Mouse (Mus musculus) small intestine, adult 2 months (tissue): ENCODE results near the gene Stk40. TPM values are rescaled to one million over a fixed set of nuclear protein-coding genes. Genes with fewer than 3 reads are reported as not detected.

ENCODE experiments used
- H3K27ac ChIP-seq: fragments of 200-500 bp; 2 replicates; pipeline ENCODE4 v1.5.1; 2012; ENCODE audit warnings: low read depth, low read length, control low read depth, inconsistent platforms; ENCODE audit not compliant: insufficient read depth
- H3K27me3 ChIP-seq: fragments of 200-500 bp; 2 replicates; pipeline ENCODE4 v1.6.1; 2012; ENCODE audit warnings: mild to moderate bottlenecking, moderate library complexity, low read length, inconsistent platforms; ENCODE audit not compliant: control insufficient read depth, insufficient read depth
- H3K36me3 ChIP-seq: fragments of 200-500 bp; 2 replicates; pipeline ENCODE4 v1.6.1; 2012; ENCODE audit warnings: mild to moderate bottlenecking, low read length, control low read depth, inconsistent platforms; ENCODE audit not compliant: control insufficient read depth, insufficient read depth
- H3K4me1 ChIP-seq: fragments of 200-500 bp; 2 replicates; pipeline ENCODE4 v1.6.1; 2012; ENCODE audit warnings: low read length, inconsistent platforms, mixed read lengths; ENCODE audit not compliant: control insufficient read depth, insufficient read depth, insufficient read length
- H3K4me3 ChIP-seq: fragments of 200-500 bp; 2 replicates; pipeline ENCODE4 v1.5.1; 2012; ENCODE audit warnings: low read depth, mild to moderate bottlenecking, control low read depth, inconsistent platforms, low read length, moderate library complexity
- CTCF ChIP-seq: fragments of 200-500 bp; IDR thresholded peaks from 2 replicates; pipeline ENCODE4 v1.5.1; 2012; ENCODE audit warnings: low read depth, mild to moderate bottlenecking, control low read depth, inconsistent platforms, low read length, moderate library complexity, mixed read lengths; ENCODE audit not compliant: insufficient replicate concordance, insufficient read length; ENCODE audit errors: extremely low read depth
- POLR2A ChIP-seq: fragments of 200-500 bp; IDR thresholded peaks from 2 replicates; pipeline ENCODE4 v1.6.1; 2012; ENCODE audit warnings: low read depth, mild to moderate bottlenecking, control low read depth, inconsistent platforms, low read length, moderate library complexity
- WGBS: fragments of 180-500 bp; shearing (Covaris S2); methylation state at CpG from one replicate; pipeline ENCODE4 v1.1.7; 2018; 5-methylcytosine and 5-hydroxymethylcytosine counted together
- polyA plus RNA-seq: library from polyadenylated mRNA; depleted of rRNA; stranded (reverse); fragments of >200 nt; gene quantifications from 2 replicates; pipeline ENCODE4 v1.2.3, GENCODE M21; 2012

The Stk40 gene
- polyA plus RNA-seq, 1 experiment = 24.0 TPM

GRCm38 (mm10) chr4:126157562-126157961 lies 53.8 kb downstream of the Stk40 start:
- Histone ChIP-seq H3K36me3 (no peaks in the 10 kb centered on the region), H3K27ac (peak overlapping the region; percentile 9; the same call in 1 of the 2 replicates), H3K4me3 (no peak overlapping the region), H3K27me3 (no peaks in the 10 kb centered on the region), H3K4me1 (peaks cover 10% of the 10 kb centered on the region; the same call in 1 of the 2 replicates)
- WGBS = 74% methylated on average over 6 of the region's 6 CpGs
- TF ChIP-seq CTCF (peak; percentile 44; the same call in 1 of the 2 replicates), POLR2A (no peak)

- Histone ChIP-seq H3K27me3 (no peaks in the 10 kb centered on the region), H3K27ac (no peak overlapping the region), H3K36me3 (no peaks in the 10 kb centered on the region), H3K4me3 (no peak overlapping the region), H3K4me1 (peaks cover 18% of the 10 kb centered on the region)
- no peak for TF ChIP-seq CTCF
- TF ChIP-seq POLR2A = no peak
- 86% methylated on average over 8 of the region's 8 CpGs for WGBS
Observed at GRCm38 (mm10) chr4:126159455-126159854, 55.7 kb downstream of the Stk40 start.

DNA sequence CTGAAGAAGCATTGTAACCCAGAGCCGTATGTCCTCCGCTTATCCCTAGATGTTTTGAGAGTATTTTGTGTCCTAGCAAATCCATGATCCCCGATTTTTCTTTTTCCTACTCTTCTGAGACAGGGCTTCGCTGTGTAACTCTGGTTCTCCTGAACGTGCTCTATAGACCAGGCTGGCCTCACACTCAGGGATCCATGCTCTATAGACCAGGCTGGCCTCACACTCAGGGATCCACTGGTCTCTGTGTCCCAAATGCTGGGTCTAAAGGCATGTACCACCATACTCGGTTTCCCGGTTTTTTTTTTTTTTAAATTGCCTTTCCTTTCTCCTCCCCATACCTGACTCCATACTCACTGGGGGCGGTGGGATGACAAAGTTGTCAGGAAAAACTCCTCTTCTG lies 57.2 kb downstream of the Stk40 start:
- no peak overlapping the region for H3K27ac ChIP-seq
- 94% methylated on average over 8 of the region's 8 CpGs for WGBS
- peaks cover 12% of the 10 kb centered on the region for H3K4me1 ChIP-seq

GRCm38 (mm10) chr4:126161456-126161855 lies 57.7 kb downstream of the Stk40 start:
- 93% methylated on average over 6 of the region's 6 CpGs for WGBS
- no peak overlapping the region for H3K27ac ChIP-seq
- peaks cover 12% of the 10 kb centered on the region for H3K4me1 ChIP-seq
- no peaks in the 10 kb centered on the region for H3K27me3 ChIP-seq
- TF ChIP-seq POLR2A = no peak
- no peak for TF ChIP-seq CTCF
- peaks cover 9% of the 10 kb centered on the region; the same call in 1 of the 2 replicates for H3K36me3 ChIP-seq
- H3K4me3 ChIP-seq = no peak overlapping the region

More for the DNA sequence above, 57.2 kb downstream of the Stk40 start:
- TF ChIP-seq CTCF (no peak), POLR2A (no peak)
- Histone ChIP-seq H3K36me3 (peaks cover 7% of the 10 kb centered on the region; the same call in 1 of the 2 replicates), H3K4me3 (no peak overlapping the region), H3K27me3 (no peaks in the 10 kb centered on the region)

- WGBS = 73% methylated on average over 9 of the region's 9 CpGs
- H3K4me1 ChIP-seq = peaks cover 12% of the 10 kb centered on the region
- peaks cover 14% of the 10 kb centered on the region for H3K36me3 ChIP-seq
- no peak overlapping the region for H3K27ac ChIP-seq
- no peak for TF ChIP-seq CTCF
- H3K27me3 ChIP-seq = no peaks in the 10 kb centered on the region
- peak overlapping the region; percentile 75 for H3K4me3 ChIP-seq
Observed at GRCm38 (mm10) chr4:126161986-126162385, 58.2 kb downstream of the Stk40 start.

DNA sequence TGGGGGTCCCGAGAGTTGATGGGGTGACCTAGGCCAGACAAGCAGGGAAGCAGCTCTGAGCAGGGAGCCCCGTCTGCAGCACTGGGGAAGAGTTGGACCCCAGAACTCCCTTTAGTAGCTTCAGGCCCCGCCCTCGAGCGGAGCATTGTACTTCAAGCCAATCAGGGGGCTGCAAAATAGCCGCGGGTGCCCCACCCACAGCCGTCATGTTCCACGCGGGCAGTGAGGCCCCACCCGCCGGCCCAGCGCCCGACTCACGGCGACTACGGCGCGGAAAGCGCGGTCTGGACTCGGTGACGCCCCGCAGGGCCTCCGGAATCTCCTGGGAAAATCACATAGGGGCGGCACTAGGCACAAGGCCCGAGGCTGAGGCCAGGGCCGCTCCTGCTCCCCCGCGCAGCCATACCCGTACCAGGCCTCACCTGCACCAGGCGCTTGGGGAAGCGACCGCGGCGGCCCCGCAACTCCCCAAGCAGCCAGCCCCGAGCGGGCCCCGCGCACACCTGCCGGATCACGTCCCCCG lies 58.8 kb downstream of the Stk40 start:
- 1% methylated on average over 44 of the region's 44 CpGs for WGBS
- peak overlapping the region; percentile 81 for H3K27ac ChIP-seq

GRCm38 (mm10) chr4:126163067-126163659 lies 59.4 kb downstream of the Stk40 start, which contains the start of gene Sh3d21:
Gene Sh3d21, minus strand, starts transcription at chr4:126163491.
- TF ChIP-seq POLR2A (no peak), CTCF (no peak)
- 7% methylated on average over 22 of the region's 22 CpGs for WGBS

More for the DNA sequence above, 58.8 kb downstream of the Stk40 start:
- no peaks in the 10 kb centered on the region for H3K27me3 ChIP-seq
- peak overlapping the region; percentile 75 for H3K4me3 ChIP-seq
- peaks cover 12% of the 10 kb centered on the region for H3K4me1 ChIP-seq
- no peak for TF ChIP-seq CTCF
- peak; percentile 62; the same call in 1 of the 2 replicates for TF ChIP-seq POLR2A
- peaks cover 17% of the 10 kb centered on the region for H3K36me3 ChIP-seq

More at GRCm38 (mm10) chr4:126163067-126163659, 59.4 kb downstream of the Stk40 start, which contains the start of gene Sh3d21:
- Histone ChIP-seq H3K4me3 (peak within 1 kb of the TSS; percentile 75), H3K36me3 (peaks cover 21% of the 10 kb centered on the region), H3K27me3 (no peaks in the 10 kb centered on the region), H3K4me1 (peaks cover 12% of the 10 kb centered on the region), H3K27ac (peak within 1 kb of the TSS; percentile 81)
